Mouse (Mus musculus) lung, postnatal 0 days (tissue): Measurements from ENCODE around the gene Clec16a.

ENCODE experiments used
- CTCF ChIP-seq: IDR thresholded peaks from 2 replicates; pipeline ENCODE4 v1.5.1; 2016; ENCODE audit warnings: antibody characterized with exemption, mild to moderate bottlenecking
- EP300 ChIP-seq: IDR thresholded peaks from 2 replicates; pipeline ENCODE4 v1.6.1; 2016; ENCODE audit warnings: antibody characterized with exemption, mild to moderate bottlenecking, control low read depth

GRCm38 (mm10) chr16:10762569-10763180 is 217.5 kb downstream of the Clec16a start:
- no peak for TF ChIP-seq CTCF
- TF ChIP-seq EP300 = no peak
